Mouse (Mus musculus) embryonic fibroblast, embryonic 13.5 days (primary cell): ENCODE data around the gene Anks1.

Source experiments
- CTCF ChIP-seq: IDR thresholded peaks from 2 replicates; pipeline ENCODE4 v1.5.1; 2011; ENCODE audit warnings: mild to moderate bottlenecking, control low read depth, low read length, moderate library complexity, borderline replicate concordance; ENCODE audit not compliant: insufficient read depth
- POLR2A ChIP-seq: IDR thresholded peaks from 2 replicates; pipeline ENCODE4 v1.6.1; 2011; ENCODE audit warnings: low read depth, mild to moderate bottlenecking, control low read depth, low read length, moderate library complexity

DNA sequence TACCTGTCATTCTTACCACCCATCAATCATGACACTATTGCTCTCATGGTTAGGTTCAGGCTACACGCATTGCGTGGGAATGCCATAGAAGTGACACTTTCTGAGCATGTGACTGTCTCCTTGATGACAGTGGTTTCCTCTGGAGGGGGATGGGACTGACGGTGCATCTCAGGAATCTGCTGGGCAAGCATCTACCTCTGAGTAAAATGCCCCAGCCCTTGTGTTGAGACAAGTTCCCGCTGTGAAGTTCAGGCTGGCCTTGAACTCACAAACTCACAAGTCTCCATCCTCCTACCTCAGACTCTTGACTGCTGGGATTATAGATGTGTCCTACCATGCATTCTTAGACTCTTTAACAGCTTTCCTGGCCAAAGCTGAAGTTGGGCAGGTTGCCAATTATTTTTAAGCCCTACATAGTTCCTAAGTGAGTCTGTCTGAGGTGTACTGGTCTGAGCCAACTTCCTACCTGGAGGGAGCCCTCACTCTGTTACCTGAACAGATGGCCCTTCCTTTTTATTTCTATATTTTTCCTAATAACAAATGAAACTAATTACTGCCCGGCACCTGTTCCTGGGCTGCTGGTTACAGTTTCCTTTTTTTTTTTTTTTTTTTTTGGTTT is 72.5 kb downstream of the Anks1 start:
- TF ChIP-seq CTCF (no peak), POLR2A (no peak)
